Mouse (Mus musculus) common myeloid progenitor, adult 5-6 weeks (primary cell): ENCODE results near the gene Dld. TPM values are rescaled to one million over a fixed set of nuclear protein-coding genes. Genes with fewer than 3 reads are reported as not detected.

Source experiments
- ATAC-seq: replicated peaks from 2 replicates; pipeline ENCODE4 v1.8.0; 2016; ENCODE audit warnings: low read depth, mild to moderate bottlenecking, moderate TSS enrichment, inconsistent platforms; ENCODE audit not compliant: poor library complexity, severe bottlenecking
- total RNA-seq: library from RNA; stranded (forward); fragments of 200-1000, 187-1606 nt; gene quantifications from 2 replicates; pipeline ENCODE4 v1.2.3, GENCODE M21; 2017

Gene Dld
- total RNA-seq, 1 experiment from 2014 or later, result 160 TPM

- no peak for ATAC-seq
Observed at GRCm38 (mm10) chr12:31298122-31298521, 53.1 kb downstream of the Dld start.

- no peak for ATAC-seq
Observed at GRCm38 (mm10) chr12:31296097-31296496, 55.2 kb downstream of the Dld start.

- no peak for ATAC-seq
Observed at GRCm38 (mm10) chr12:31295505-31295904, 55.7 kb downstream of the Dld start.

- ATAC-seq, result no peak
Observed at GRCm38 (mm10) chr12:31294996-31295395, 56.3 kb downstream of the Dld start.

- no peak for ATAC-seq
Observed at GRCm38 (mm10) chr12:31294526-31294925, 56.7 kb downstream of the Dld start.

- no peak for ATAC-seq
Observed at GRCm38 (mm10) chr12:31293361-31294142, 57.7 kb downstream of the Dld start.

- no peak for ATAC-seq
Observed at GRCm38 (mm10) chr12:31290951-31291350, 60.3 kb downstream of the Dld start.

GRCm38 (mm10) chr12:31289046-31289445, 62.2 kb downstream of the Dld start:
- no peak for ATAC-seq

- no peak for ATAC-seq
Observed at GRCm38 (mm10) chr12:31283617-31284136, 67.6 kb downstream of the Dld start.

GRCm38 (mm10) chr12:31283131-31283530, 68.1 kb downstream of the Dld start:
- no peak for ATAC-seq

- no peak for ATAC-seq
Observed at GRCm38 (mm10) chr12:31282241-31282640, 69.0 kb downstream of the Dld start.

Other genes starting within 250 kb of the Dld start
- gene Gm6993, start 110.7 kb downstream of the Dld start, total RNA-seq, result not detected in 2 replicates
- 3.3 TPM in 1 of 2 replicates, not detected in the other for gene Lamb1, start 86.2 kb downstream of the Dld start, total RNA-seq
- gene Slc26a3, start 39.4 kb upstream of the Dld start, total RNA-seq, result not detected in 2 replicates
- gene Cbll1, start 148.2 kb upstream of the Dld start, total RNA-seq, result 14.2 and 15.1 TPM in 2 replicates
- not detected in 2 replicates for gene Slc26a4, start 208.5 kb upstream of the Dld start, total RNA-seq